Mouse (Mus musculus) heart, embryonic 14.5 days (tissue): ENCODE data around the gene Alpk1. TPM values are rescaled to one million over a fixed set of nuclear protein-coding genes. Genes with fewer than 3 reads are reported as not detected.

Experiments used
- ATAC-seq: fragments of 200-750 bp; cut with Nextera tagmentation; 2 replicates; pipeline ENCODE4 v1.8.0; 2017; ENCODE audit warnings: low read depth, moderate TSS enrichment; ENCODE audit not compliant: insufficient number of reproducible peaks, insufficient read depth, low FRiP score
- H3K27ac ChIP-seq, 2 experiments: fragments of 200-500 bp in 1 of 2; fragments of 300-500 bp in 1 of 2; sonication (generic) in 1 of 2; replicated peaks in 1 of 2; 2 replicates each; pipeline ENCODE4 v1.5.1; 2012 to 2014; ENCODE audit warnings: low read depth in 2 of 2, low read length in 2 of 2, control low read depth in 1 of 2, mild to moderate bottlenecking in 1 of 2, mixed read lengths in 1 of 2; ENCODE audit not compliant: control insufficient read depth in 1 of 2, insufficient read depth in 1 of 2
- H3K27me3 ChIP-seq: fragments of 300-500 bp; sonication (generic); 2 replicates; pipeline ENCODE4 v1.6.1; 2014; ENCODE audit warnings: mild to moderate bottlenecking, low read length, control low read depth; ENCODE audit not compliant: control insufficient read depth, insufficient read depth
- H3K36me3 ChIP-seq: fragments of 300-500 bp; sonication (generic); 2 replicates; pipeline ENCODE4 v1.6.1; 2014; ENCODE audit warnings: mild to moderate bottlenecking, control low read depth, low read length, mixed read lengths; ENCODE audit not compliant: control insufficient read depth, insufficient read depth
- H3K4me1 ChIP-seq, 2 experiments: fragments of 200-500 bp in 1 of 2; fragments of 300-500 bp in 1 of 2; sonication (generic) in 1 of 2; 2 replicates each; pipeline ENCODE4 v1.6.1; 2012 to 2014; ENCODE audit warnings: low read length in 2 of 2, control low read depth in 1 of 2, mixed read lengths in 1 of 2; ENCODE audit not compliant: control insufficient read depth in 2 of 2, insufficient read depth in 2 of 2
- H3K4me2 ChIP-seq: fragments of 300-500 bp; sonication (generic); 2 replicates; pipeline ENCODE4 v1.6.1; 2014; ENCODE audit warnings: mild to moderate bottlenecking, low read length
- H3K4me3 ChIP-seq, 2 experiments: fragments of 200-500 bp in 1 of 2; fragments of 300-500 bp in 1 of 2; sonication (generic) in 1 of 2; 2 replicates each; pipeline ENCODE4 v1.5.1; 2012 to 2014; ENCODE audit warnings: low read length in 2 of 2, mild to moderate bottlenecking in 2 of 2, control low read depth in 1 of 2, low read depth in 1 of 2, moderate library complexity in 1 of 2; ENCODE audit not compliant: control insufficient read depth in 1 of 2, insufficient read depth in 1 of 2
- H3K9ac ChIP-seq: fragments of 300-500 bp; sonication (generic); 2 replicates; pipeline ENCODE4 v1.6.1; 2014; ENCODE audit warnings: mild to moderate bottlenecking, low read length
- H3K9me3 ChIP-seq: fragments of 300-500 bp; sonication (generic); 2 replicates; pipeline ENCODE4 v1.6.1; 2016; ENCODE audit warnings: low read length, control low read depth; ENCODE audit not compliant: control insufficient read depth
- WGBS: fragments of 180-500 bp; shearing (Covaris S2); extraction: QIAGEN DNeasy Blood & Tissue Kit; methylation state at CpG from one replicate; pipeline ENCODE4 v1.1.7; 2014; 5-methylcytosine and 5-hydroxymethylcytosine counted together
- polyA plus RNA-seq: library from polyadenylated mRNA; unstranded; fragments of >200 nt; fragmentation: Nextera tagmentation; extraction: Ambion mirVana; gene quantifications from 2 replicates; pipeline ENCODE4 v1.2.1, GENCODE M21; 2014

Gene Alpk1
- polyA plus RNA-seq, 1 experiment from 2014 or later, result 2.0 TPM

DNA sequence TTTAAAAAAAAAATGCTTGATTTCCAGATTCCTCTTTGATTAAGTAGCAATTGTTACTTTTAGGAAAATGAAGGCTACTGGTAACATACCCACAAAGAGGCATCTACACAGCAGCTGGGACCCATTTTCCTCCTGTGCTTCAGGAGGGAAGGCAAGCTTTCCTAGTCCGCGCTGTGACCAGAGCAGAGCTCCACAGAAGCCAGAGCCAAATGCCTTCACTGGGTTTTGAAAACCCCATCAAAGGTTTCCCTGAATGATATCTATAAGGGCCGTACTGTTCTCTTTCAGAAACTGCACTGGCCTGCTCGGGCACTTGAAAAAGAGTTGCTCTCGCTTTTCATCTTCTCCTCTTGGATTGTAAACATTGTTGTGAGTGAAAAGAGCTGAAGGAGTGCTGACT, 60.7 kb downstream of the Alpk1 start:
- no peak overlapping the region for H3K9ac ChIP-seq
- no peak overlapping the region for H3K4me3 ChIP-seq
- no peak overlapping the region for H3K4me2 ChIP-seq
- no peaks in the 10 kb centered on the region for H3K36me3 ChIP-seq
- 60% methylated on average over 5 of the region's 5 CpGs for WGBS
- H3K9me3 ChIP-seq, result no peaks in the 10 kb centered on the region
- H3K27ac ChIP-seq, result no peak overlapping the region
- H3K4me1 ChIP-seq, result no peaks in the 10 kb centered on the region
- no peak for ATAC-seq
- H3K27me3 ChIP-seq, result no peaks in the 10 kb centered on the region

DNA sequence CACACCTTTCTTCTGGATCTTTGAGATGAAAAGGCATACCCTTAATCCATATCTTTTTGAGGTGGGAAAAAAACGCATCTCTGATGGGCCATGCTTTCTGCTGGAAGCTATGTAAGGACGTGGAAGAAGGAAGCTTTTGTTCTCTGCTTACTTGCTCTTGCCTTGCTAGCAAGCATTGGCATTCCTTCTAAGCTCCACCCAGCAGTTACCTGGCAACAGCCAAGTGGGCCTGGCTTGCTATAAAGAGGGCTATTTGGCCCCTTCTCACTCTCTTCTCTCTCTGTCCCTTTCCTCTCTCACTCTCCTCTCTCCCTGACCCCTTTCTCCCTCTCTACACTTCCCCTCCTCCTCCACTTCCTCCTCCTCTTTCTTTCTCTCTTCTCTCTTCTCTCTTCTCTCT, 63.6 kb downstream of the Alpk1 start:
- no peak overlapping the region for H3K9ac ChIP-seq
- no peaks in the 10 kb centered on the region for H3K36me3 ChIP-seq
- H3K9me3 ChIP-seq, result no peaks in the 10 kb centered on the region
- no peak overlapping the region for H3K4me2 ChIP-seq
- WGBS, result 39% methylated on average over 2 of the region's 2 CpGs
- H3K4me3 ChIP-seq, result no peak overlapping the region
- no peaks in the 10 kb centered on the region for H3K27me3 ChIP-seq
- no peak for ATAC-seq
- H3K27ac ChIP-seq, result no peak overlapping the region
- H3K4me1 ChIP-seq, result no peaks in the 10 kb centered on the region

DNA sequence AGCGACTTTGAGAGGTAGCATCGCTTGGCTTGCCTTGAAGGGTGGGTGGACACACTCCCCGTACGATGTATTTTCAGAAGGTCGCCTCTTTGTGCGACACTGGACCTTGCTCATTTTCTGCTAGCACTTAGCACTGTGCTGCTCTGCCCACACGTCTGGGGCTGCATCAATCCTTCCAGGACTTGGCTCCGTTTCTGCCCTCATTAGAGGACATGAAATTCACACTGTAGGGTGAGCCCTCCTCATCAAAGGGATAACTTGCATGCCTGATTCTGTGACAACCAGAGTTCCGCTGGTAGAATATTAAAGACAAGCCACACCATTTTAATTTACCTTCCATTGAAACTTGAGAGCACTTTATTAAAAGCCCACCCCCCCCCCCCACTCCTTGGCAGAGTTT, 67.2 kb downstream of the Alpk1 start:
- no peak for ATAC-seq
- 68% methylated on average over 9 of the region's 9 CpGs for WGBS

DNA sequence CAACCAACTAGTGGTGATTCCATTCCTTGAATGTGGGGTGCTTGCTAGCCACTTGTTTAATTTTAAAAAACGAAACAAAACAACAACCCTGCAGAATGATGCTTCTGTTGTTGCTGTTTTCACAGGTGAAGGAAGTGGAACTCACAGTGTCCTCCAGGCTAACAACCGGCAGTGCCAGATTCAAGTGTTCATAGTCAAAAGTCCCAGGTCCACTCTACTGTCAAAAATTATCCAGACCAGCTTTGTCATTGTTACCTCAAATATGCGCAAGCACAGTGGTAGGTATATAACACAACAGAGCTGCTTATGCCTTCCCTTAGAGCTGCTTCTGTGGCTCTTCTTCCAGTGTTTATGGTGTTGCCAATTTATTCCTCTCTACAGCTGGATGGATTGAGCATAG, 68.8 kb downstream of the Alpk1 start:
- H3K4me2 ChIP-seq, result no peak overlapping the region
- no peak overlapping the region for H3K9ac ChIP-seq
- 75% methylated on average over 3 of the region's 3 CpGs for WGBS
- ATAC-seq, result no peak
- H3K36me3 ChIP-seq, result no peaks in the 10 kb centered on the region
- no peak overlapping the region for H3K27ac ChIP-seq
- H3K27me3 ChIP-seq, result no peaks in the 10 kb centered on the region
- H3K4me1 ChIP-seq, result no peaks in the 10 kb centered on the region
- no peaks in the 10 kb centered on the region for H3K9me3 ChIP-seq
- H3K4me3 ChIP-seq, result no peak overlapping the region

More for the DNA sequence above, 67.2 kb downstream of the Alpk1 start:
- Histone ChIP-seq H3K27ac (no peak overlapping the region), H3K4me2 (no peak overlapping the region), H3K4me3 (no peak overlapping the region), H3K9me3 (no peaks in the 10 kb centered on the region), H3K9ac (no peak overlapping the region), H3K36me3 (no peaks in the 10 kb centered on the region), H3K4me1 (no peaks in the 10 kb centered on the region), H3K27me3 (no peaks in the 10 kb centered on the region)

DNA sequence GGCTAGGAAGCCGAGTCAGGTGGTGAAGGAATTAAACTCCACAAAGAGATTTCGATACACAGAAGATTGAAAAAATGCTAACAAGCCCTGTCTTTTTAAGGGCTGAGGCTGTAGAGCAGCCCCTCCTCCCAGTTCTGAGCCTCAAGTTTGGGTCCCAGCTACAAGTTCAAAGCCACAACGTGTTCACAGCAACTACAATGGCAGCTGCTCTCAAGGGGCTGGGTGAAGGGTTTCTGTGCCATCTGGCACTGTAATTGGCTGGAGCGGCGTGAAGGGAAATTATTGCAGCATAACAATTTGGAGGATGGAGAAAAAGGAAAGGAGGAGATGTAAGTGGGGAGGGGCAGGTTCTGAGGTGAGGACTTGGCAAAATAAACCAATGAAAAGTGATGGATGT, 73.2 kb downstream of the Alpk1 start:
- no peaks in the 10 kb centered on the region for H3K9me3 ChIP-seq
- no peak overlapping the region for H3K27ac ChIP-seq
- H3K27me3 ChIP-seq, result no peaks in the 10 kb centered on the region
- no peaks in the 10 kb centered on the region for H3K36me3 ChIP-seq
- no peak overlapping the region for H3K4me3 ChIP-seq
- no peak overlapping the region for H3K4me2 ChIP-seq
- 83% methylated on average over 5 of the region's 5 CpGs for WGBS
- H3K9ac ChIP-seq, result no peak overlapping the region
- no peak for ATAC-seq
- peaks cover 0 to 2% of the 10 kb centered on the region in 2 experiments; a peak in 1 of 4 replicates for H3K4me1 ChIP-seq

DNA sequence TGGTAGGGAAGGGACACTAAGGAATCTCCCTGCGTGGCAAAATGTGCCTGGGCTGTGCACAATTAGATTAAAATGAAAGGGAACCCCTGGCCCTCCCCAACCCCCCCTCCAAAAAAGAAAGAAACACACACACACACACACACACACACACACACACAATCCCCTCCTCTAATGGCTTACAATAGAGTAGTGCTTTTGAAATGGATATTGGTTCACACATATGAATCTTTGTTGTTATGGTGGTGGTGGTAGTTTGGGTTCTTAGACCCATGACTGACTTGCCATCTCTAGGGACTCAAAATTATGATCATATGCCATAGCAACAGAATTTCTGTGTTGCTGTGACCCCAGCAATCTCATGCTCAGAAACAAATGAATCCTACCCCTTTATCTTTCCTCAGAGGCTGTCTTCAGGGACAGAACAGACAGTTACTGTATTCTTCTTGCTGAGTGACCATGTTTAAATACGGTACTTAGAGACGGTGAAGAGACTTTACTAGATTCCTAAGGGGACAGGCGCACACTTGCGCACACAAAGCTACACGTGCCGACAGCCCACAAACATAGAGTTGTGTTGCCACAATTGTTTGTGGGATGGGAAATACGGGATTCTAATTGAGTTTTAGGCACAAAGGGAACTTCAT, 73.8 kb downstream of the Alpk1 start:
- H3K27ac ChIP-seq, result no peak overlapping the region
- 80% methylated on average over 8 of the region's 8 CpGs for WGBS
- H3K4me3 ChIP-seq, result no peak overlapping the region
- H3K4me1 ChIP-seq, result peaks cover 0 to 2% of the 10 kb centered on the region in 2 experiments; a peak in 1 of 4 replicates
- no peaks in the 10 kb centered on the region for H3K27me3 ChIP-seq
- H3K9me3 ChIP-seq, result no peaks in the 10 kb centered on the region
- H3K9ac ChIP-seq, result no peak overlapping the region
- no peak for ATAC-seq
- no peaks in the 10 kb centered on the region for H3K36me3 ChIP-seq
- H3K4me2 ChIP-seq, result peak overlapping the region; percentile 61

DNA sequence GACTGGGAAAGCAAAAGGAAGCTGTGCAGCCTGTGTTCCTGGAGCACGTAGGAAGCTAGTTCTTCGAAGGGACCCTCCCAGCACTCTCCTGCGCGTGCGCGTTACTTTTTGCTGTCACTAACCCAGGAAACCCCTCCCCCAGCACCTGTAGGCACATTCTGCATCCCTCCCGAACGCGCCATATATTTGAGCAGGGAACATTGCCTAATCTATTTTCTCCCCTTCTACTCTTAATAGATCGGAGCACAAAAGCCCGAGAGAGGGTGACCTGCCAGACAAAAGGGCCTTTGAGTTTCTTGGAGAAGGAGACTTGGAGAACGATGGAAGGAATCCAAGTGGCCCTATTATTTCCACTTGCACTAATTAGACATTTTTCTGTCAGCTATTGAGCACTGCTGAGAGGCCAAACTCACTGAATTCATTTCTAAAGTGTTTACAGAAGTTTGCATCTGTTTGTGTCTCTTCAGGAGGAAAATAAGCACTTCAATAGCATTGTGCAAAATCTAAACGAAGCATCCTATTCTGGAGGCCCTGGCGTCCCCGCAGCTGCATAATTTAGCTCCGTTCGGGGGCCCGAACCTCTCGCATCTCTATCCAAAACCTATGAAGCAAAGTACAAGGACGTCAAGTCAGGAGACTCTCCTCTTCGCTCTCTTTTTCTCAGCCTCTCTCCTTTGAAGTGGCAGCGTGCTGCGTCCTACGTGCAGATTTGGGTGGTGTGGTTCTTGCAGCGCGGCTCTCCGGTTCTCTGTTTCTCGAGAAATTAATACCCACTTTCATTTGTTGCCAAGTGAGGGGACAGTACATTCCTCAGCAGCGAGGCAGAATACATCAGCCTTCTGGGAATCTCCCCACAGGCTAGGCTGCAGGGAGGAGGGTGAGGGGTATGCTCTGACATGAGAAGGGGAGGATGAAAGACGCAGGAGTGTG, 74.5 kb downstream of the Alpk1 start:
- Histone ChIP-seq H3K9ac (no peak overlapping the region), H3K4me1 (peaks cover 0 to 2% of the 10 kb centered on the region in 2 experiments; a peak in 1 of 4 replicates), H3K4me2 (peak overlapping the region; percentile 61), H3K4me3 (peak overlapping the region; percentile 20 to 32), H3K36me3 (no peaks in the 10 kb centered on the region), H3K9me3 (no peaks in the 10 kb centered on the region), H3K27me3 (no peaks in the 10 kb centered on the region), H3K27ac (no peak overlapping the region)
- WGBS, result 19% methylated on average over 30 of the region's 30 CpGs
- ATAC-seq, result no peak
